Mouse (Mus musculus) midbrain, embryonic 11.5 days (tissue): ENCODE measurements at regions not wholly inside any gene's neighbourhood (a gene's known extent, or its start where the extent isn't known, plus 50 kb on each side); places are given as distances from the start of the nearest gene placed in this dataset.

Experiments used
- ATAC-seq: fragments of 200-750 bp; cut with Nextera tagmentation; 2 replicates; pipeline ENCODE4 v1.8.0; 2017; ENCODE audit warnings: moderate TSS enrichment, moderate library complexity; ENCODE audit not compliant: low FRiP score
- DNase-seq: peaks from one replicate; pipeline ENCODE4 v3.0.0; 2015; ENCODE audit warnings: low spot score; ENCODE audit errors: missing footprints
- H3K27ac ChIP-seq: fragments of 300-500 bp; sonication (generic); 2 replicates; pipeline ENCODE4 v1.5.1; 2014; ENCODE audit warnings: low read depth, low read length
- H3K27me3 ChIP-seq: fragments of 300-500 bp; sonication (generic); 2 replicates; pipeline ENCODE4 v1.6.1; 2014; ENCODE audit warnings: mild to moderate bottlenecking, low read length, moderate library complexity, mixed read lengths; ENCODE audit not compliant: control insufficient read depth, insufficient read depth
- H3K36me3 ChIP-seq: fragments of 300-500 bp; sonication (generic); 2 replicates; pipeline ENCODE4 v1.6.1; 2014; ENCODE audit warnings: mild to moderate bottlenecking, low read length, moderate library complexity, mixed read lengths; ENCODE audit not compliant: control insufficient read depth, insufficient read depth
- H3K4me1 ChIP-seq: fragments of 300-500 bp; sonication (generic); 2 replicates; pipeline ENCODE4 v1.6.1; 2014; ENCODE audit warnings: low read length; ENCODE audit not compliant: control insufficient read depth, insufficient read depth
- H3K4me2 ChIP-seq: fragments of 300-500 bp; sonication (generic); 2 replicates; pipeline ENCODE4 v1.6.1; 2014; ENCODE audit warnings: mild to moderate bottlenecking, moderate library complexity
- H3K4me3 ChIP-seq: fragments of 300-500 bp; sonication (generic); 2 replicates; pipeline ENCODE4 v1.5.1; 2014; ENCODE audit warnings: low read depth, low read length
- H3K9ac ChIP-seq: fragments of 300-500 bp; sonication (generic); 2 replicates; pipeline ENCODE4 v1.6.1; 2014; ENCODE audit warnings: low read length
- H3K9me3 ChIP-seq: fragments of 300-500 bp; sonication (generic); 2 replicates; pipeline ENCODE4 v1.6.1; 2016; ENCODE audit warnings: low read length; ENCODE audit not compliant: control insufficient read depth
- WGBS: fragments of 180-500 bp; shearing (Covaris S2); extraction: QIAGEN DNeasy Blood & Tissue Kit; methylation state at CpG from one replicate; pipeline ENCODE4 v1.1.7; 2014; 5-methylcytosine and 5-hydroxymethylcytosine counted together

DNA sequence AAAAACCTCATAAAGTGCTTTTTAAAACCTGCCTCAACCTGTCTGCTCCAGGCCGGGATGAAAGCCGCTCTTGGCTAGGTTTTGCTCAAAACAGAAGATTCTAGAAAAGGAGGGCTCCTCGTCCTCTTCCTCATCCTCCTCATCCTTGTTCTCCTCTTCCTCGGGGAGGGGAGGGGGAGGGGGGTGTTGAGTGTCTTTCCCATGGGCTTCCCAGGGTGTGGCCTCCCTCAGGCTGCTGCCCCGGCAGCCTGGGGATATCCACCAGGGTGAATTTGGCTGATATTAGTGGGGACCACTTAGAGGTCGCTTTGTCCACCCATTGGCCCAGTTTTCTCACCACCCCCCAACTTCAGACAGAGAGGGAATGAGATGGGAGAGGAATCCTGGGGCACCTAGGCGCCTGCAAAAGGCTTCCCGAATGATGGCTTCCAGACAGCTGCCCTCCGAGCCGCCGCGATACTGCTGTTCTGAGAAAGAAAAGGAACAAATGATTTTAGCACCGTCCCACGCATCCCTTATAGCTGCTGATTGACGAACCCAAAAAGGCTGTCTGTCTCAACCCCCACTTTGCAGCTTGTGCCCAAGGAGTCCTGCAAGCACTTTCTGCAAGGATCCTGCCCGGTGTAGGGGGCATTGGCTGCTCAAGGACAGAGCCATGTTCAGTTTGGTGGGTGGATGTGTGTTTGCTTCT, 115.5 kb downstream of the 2410131K14Rik start:
- DNase-seq (no peak), ATAC-seq (no peak)
- no peaks in the 10 kb centered on the region for H3K4me1 ChIP-seq
- no peak overlapping the region for H3K4me2 ChIP-seq
- H3K9me3 ChIP-seq, result no peaks in the 10 kb centered on the region
- H3K36me3 ChIP-seq, result no peaks in the 10 kb centered on the region
- H3K4me3 ChIP-seq, result no peak overlapping the region
- H3K27me3 ChIP-seq, result no peaks in the 10 kb centered on the region
- no peak overlapping the region for H3K9ac ChIP-seq
- H3K27ac ChIP-seq, result no peak overlapping the region
- WGBS, result 83% methylated on average over 16 of the region's 16 CpGs

DNA sequence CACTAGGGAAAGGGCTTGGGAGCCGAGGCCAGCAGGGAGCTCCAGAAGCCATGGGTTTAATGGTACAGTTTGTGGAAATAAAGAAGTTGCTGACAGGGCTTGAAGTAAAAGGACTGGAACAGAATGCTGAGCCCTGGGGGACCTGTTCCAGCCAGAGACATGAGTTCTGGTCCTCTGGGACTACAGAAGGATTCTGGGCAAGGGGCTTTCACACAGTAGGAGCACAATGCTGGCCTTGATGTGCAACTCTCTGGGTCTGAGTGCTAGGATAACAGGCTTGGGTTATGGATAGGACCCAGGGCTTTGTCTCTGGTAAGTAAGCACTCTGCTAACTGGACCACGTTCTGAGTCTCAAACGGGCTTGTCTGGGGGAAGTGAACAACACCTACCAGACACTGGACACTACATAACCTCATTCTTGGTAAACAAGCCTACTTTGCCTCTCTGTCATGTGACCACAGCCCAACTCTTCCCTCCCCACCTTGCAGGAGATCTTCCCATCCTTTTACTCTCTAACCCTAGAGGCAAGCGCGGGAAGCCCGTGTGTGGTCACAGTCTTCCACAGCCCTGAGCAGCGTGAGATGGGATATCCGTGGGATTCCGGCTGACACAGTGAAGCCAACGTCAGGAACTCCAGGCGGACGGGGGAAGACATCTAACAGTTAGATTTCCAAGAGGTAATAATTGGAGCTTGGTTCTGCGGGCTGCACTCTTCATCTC, 116.3 kb downstream of the 2410131K14Rik start:
- no peak overlapping the region for H3K27ac ChIP-seq
- no peaks in the 10 kb centered on the region for H3K27me3 ChIP-seq
- no peak overlapping the region for H3K4me3 ChIP-seq
- H3K9ac ChIP-seq, result no peak overlapping the region
- DNase-seq (no peak), ATAC-seq (no peak)
- no peaks in the 10 kb centered on the region for H3K9me3 ChIP-seq
- no peak overlapping the region for H3K4me2 ChIP-seq
- H3K4me1 ChIP-seq, result no peaks in the 10 kb centered on the region
- no peaks in the 10 kb centered on the region for H3K36me3 ChIP-seq
- 84% methylated on average over 13 of the region's 13 CpGs for WGBS

DNA sequence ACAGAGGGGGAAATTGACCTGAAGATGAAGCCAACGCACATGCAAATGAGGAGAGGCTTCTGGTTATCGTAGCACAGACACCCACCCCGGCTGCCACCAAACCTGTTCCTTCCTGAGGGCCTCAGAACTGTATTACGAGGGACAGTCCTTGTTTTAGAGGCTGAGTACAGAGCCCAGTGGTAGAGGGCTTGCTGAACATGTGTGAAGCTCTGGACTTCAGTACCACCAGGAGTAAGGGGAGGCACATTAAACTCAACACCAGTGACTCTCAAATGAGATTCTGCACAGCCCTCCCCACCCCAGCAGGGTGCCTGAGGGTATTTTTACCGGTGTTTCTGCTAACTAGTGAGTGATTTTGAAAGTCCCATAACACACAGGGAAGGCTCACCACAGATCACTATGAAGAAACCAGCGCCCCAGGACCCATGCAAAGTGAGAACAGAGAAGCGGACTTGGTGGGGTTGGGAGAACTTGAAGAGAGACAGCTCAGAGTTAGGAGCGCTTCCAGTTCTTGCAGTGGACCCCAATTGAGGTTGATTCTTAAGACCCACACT, 116.9 kb downstream of the 2410131K14Rik start:
- DNase-seq (no peak), ATAC-seq (no peak)
- Histone ChIP-seq H3K4me2 (no peak overlapping the region), H3K4me3 (no peak overlapping the region), H3K9me3 (no peaks in the 10 kb centered on the region), H3K4me1 (no peaks in the 10 kb centered on the region), H3K27ac (no peak overlapping the region), H3K9ac (no peak overlapping the region), H3K36me3 (no peaks in the 10 kb centered on the region), H3K27me3 (no peaks in the 10 kb centered on the region)
- WGBS, result 87% methylated on average over 8 of the region's 8 CpGs

DNA sequence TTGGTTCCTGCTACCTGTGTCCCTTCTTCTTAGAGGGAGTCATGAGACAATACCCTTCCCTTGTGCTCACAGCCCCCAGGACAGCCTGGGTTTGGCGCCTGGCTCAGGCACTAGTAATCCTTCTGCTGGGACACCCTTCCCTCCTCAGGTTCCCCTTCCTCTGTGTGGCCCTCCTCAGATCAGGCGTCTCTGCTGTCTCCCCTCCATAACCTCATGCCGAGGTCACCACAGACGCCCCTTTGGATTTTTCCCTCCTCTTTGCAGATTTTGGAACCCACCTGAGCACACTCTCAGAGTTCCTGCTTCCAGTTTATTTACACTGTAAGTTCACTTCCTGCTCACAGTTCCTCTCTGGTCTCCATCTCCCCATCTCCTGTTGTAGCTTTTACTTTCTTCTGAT, 117.7 kb downstream of the 2410131K14Rik start:
- Histone ChIP-seq H3K4me1 (no peaks in the 10 kb centered on the region), H3K27ac (no peak overlapping the region), H3K4me3 (no peak overlapping the region), H3K4me2 (no peak overlapping the region), H3K36me3 (no peaks in the 10 kb centered on the region), H3K9ac (no peak overlapping the region), H3K27me3 (no peaks in the 10 kb centered on the region), H3K9me3 (no peaks in the 10 kb centered on the region)
- DNase-seq (no peak), ATAC-seq (no peak)
- WGBS, result 59% methylated on average over 4 of the region's 4 CpGs

DNA sequence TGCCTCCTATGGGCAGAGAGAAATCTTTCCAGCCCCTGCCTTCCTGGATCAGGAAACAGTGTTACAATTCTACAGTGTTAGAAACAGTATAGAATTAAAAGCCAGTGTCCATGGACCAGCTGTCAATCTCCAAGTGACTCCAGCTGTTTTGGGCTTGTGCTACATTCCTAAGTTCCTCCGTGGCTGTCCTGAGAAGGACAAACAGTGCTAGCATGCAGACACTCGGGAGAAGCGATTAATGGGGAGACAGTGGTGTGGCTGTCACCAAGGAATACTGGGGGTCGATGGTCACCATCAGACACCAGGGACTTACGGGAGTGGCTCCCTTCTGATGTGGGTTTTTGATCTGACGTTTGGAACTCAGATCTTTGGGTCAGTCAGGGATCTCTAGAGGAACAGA, 118.1 kb downstream of the 2410131K14Rik start:
- no peaks in the 10 kb centered on the region for H3K9me3 ChIP-seq
- H3K4me1 ChIP-seq, result no peaks in the 10 kb centered on the region
- no peaks in the 10 kb centered on the region for H3K36me3 ChIP-seq
- no peak overlapping the region for H3K9ac ChIP-seq
- no peak overlapping the region for H3K27ac ChIP-seq
- no peak overlapping the region for H3K4me3 ChIP-seq
- DNase-seq (no peak), ATAC-seq (no peak)
- no peak overlapping the region for H3K4me2 ChIP-seq
- WGBS, result 81% methylated on average over 6 of the region's 6 CpGs
- H3K27me3 ChIP-seq, result no peaks in the 10 kb centered on the region

DNA sequence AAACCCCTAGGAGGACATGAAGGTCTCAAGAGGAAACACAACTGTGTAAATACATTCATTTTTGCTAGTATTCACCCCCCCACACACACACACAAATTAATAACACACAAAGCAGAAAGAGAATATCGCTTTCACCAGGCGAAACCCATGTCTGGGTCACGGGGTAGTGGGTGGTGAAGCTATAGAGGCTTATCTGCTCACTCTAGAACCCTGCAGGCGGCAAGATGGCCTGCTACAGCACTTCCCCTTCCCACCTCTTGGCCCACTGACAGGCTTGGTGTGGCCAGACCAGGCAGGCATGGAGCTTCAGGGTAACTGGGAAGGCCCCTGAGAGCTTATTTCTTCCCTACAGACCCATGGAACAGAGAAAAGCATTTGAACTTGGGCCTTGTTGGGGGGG, 119.6 kb downstream of the 2410131K14Rik start:
- DNase-seq (no peak), ATAC-seq (no peak)
- no peak overlapping the region for H3K4me3 ChIP-seq
- H3K9me3 ChIP-seq, result no peaks in the 10 kb centered on the region
- no peak overlapping the region for H3K27ac ChIP-seq
- no peaks in the 10 kb centered on the region for H3K4me1 ChIP-seq
- no peak overlapping the region for H3K4me2 ChIP-seq
- WGBS, result 87% methylated on average over 4 of the region's 4 CpGs
- H3K9ac ChIP-seq, result no peak overlapping the region
- H3K36me3 ChIP-seq, result no peaks in the 10 kb centered on the region
- no peaks in the 10 kb centered on the region for H3K27me3 ChIP-seq

DNA sequence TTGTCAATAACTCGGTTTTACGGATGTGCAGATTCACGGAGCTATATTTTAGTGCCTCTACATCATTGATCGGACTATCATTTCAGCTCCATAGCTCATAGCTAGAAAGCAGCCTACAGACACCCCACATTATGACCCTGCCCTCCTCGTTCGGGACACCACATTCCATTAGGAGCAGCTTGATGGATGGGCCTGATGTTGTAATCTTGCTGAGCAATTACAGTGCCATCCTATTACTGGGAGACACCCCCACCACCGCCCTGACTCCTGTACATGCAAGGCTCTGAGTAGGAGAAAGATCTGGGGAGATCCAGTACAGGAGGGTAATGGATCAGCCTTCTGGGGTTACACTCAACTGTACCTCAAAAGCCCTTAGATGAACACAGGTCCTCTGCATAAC, 120.2 kb downstream of the 2410131K14Rik start:
- Histone ChIP-seq H3K4me3 (no peak overlapping the region), H3K4me1 (no peaks in the 10 kb centered on the region), H3K36me3 (no peaks in the 10 kb centered on the region), H3K9ac (no peak overlapping the region), H3K27ac (no peak overlapping the region), H3K9me3 (no peaks in the 10 kb centered on the region), H3K4me2 (no peak overlapping the region), H3K27me3 (no peaks in the 10 kb centered on the region)
- DNase-seq (no peak), ATAC-seq (no peak)
- 93% methylated on average over 7 of the region's 7 CpGs for WGBS

DNA sequence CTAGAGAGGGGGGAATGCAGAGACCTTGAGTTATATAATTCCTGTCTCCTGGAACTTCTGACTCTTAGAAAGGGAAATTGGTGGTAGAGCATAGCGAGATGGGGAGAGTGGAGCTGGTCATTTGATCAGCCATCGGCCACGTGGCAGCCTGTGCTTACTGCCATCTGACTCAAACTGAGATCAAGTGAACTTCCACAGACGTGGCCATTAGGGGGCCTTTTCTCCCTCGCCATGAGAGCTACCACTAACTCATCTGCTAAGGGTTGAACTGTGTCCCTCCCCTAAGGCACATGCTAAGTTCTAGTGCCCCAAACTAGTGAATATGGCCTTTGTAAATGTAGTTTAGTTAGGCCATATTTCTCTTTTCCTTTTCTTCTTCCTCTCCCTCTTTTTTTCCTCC, 120.6 kb downstream of the 2410131K14Rik start:
- 28% methylated on average over 5 of the region's 5 CpGs for WGBS
- DNase-seq, result no peak
- H3K9me3 ChIP-seq, result no peaks in the 10 kb centered on the region

DNA sequence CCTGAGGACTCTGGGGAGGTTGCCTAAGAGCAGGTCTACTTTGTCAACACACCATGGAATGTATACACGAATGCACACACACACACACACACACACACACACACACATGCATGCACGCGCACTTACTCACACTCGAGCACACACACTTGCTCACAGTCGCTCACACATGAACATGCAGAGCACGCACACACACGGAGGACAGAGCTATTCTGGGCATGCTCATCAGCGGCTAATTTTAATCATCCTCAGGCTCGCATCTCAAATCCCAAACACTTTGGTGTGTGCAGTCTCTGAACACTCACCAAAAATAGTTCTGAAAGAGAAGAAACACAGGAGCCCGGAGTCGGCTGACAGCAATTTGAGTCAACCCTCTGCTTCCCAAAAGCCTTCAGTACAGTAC, 122.0 kb downstream of the 2410131K14Rik start:
- DNase-seq, result no peak
- H3K9me3 ChIP-seq, result no peaks in the 10 kb centered on the region
- 88% methylated on average over 11 of the region's 11 CpGs for WGBS
- no peaks in the 10 kb centered on the region for H3K27me3 ChIP-seq
- H3K4me3 ChIP-seq, result no peak overlapping the region
- H3K4me2 ChIP-seq, result no peak overlapping the region
- no peak overlapping the region for H3K9ac ChIP-seq
- no peak overlapping the region for H3K27ac ChIP-seq
- ATAC-seq, result no peak
- no peaks in the 10 kb centered on the region for H3K4me1 ChIP-seq
- H3K36me3 ChIP-seq, result no peaks in the 10 kb centered on the region

More for the DNA sequence above, 120.6 kb downstream of the 2410131K14Rik start:
- Histone ChIP-seq H3K9ac (no peak overlapping the region), H3K27me3 (no peaks in the 10 kb centered on the region), H3K4me1 (no peaks in the 10 kb centered on the region), H3K4me3 (no peak overlapping the region), H3K27ac (no peak overlapping the region), H3K4me2 (no peak overlapping the region), H3K36me3 (no peaks in the 10 kb centered on the region)
- no peak for ATAC-seq
